Mouse (Mus musculus) olfactory bulb, adult 2 months (tissue): Measurements from ENCODE around the gene Rbm45.

Experiments used
- CTCF ChIP-seq: fragments of 200-500 bp; IDR thresholded peaks from 2 replicates; pipeline ENCODE4 v1.5.1; 2012; ENCODE audit warnings: low read depth, mild to moderate bottlenecking, low read length, moderate library complexity; ENCODE audit not compliant: insufficient read depth
- POLR2A ChIP-seq: fragments of 200-500 bp; IDR thresholded peaks from 2 replicates; pipeline ENCODE4 v1.6.1; 2012; ENCODE audit warnings: mild to moderate bottlenecking, low read depth, low read length, moderate library complexity; ENCODE audit not compliant: insufficient read depth

- TF ChIP-seq CTCF (no peak), POLR2A (no peak)
Observed at GRCm38 (mm10) chr2:76372244-76372643, 2.5 kb downstream of the Rbm45 start.
